Mouse (Mus musculus): ENCODE measurements around the gene Stox1. TPM values are rescaled to one million over a fixed set of nuclear protein-coding genes. Genes with fewer than 3 reads are reported as not detected.

Gene Stox1
- polyA plus RNA-seq, 1 experiment from 2014 or later: 2.9 TPM

DNA sequence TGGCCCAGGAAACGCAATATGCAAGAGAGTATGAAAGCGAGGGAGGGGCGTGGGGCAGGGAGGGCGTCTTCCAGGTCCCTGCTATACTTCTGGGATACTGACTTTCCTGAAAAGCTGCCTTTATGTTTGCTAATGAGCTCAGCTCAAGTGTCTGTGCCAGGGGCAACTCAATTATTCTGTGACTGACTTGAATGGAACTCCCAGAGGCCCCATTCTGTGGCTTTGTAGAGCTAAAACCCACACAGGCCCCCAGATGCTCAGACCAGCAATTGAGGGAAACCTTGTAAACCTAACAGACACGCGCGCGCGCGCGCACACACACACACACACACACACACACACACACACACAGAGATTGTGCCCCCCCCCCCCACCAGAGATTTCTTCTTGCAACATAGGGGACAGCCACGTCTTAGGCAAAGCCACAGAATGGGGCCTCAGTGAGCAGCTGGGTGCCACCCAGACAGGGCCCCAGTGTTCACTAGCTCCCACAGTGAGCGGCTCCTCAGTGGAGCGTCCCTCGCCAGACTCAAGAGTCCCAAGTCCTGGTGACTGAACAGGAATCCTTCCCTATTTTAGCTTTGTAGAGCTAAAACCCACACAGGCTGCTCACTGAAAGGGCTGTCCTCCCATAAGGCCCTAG, 38.8 kb downstream of the Stox1 start:
- 70% methylated on average over 15 of the region's 15 CpGs for WGBS
- no peak overlapping the region for H3K27ac ChIP-seq (ENCODE audit: low read depth)

DNA sequence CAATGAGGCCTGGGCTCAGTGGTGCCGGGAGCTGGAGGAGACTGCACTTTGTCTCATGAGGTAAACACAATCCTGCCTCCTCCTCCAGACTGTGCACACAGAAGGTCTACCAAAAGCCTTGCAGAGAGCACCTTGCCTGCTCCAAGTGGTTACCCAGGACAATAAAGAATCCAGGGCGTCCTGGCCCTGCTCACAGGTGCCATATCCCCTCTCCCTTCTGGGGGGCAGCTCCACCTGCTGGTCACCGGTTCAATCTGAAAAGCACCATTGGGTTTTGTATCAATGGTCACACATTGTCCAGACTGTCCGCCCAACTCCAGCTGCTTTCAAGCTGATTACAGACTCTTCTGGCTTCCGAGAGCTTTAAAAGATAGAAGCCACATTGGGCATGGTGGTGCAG, 42.9 kb downstream of the Stox1 start:
- 56% methylated on average over 5 of the region's 5 CpGs for WGBS
- H3K9ac ChIP-seq: no peak overlapping the region
- no peak overlapping the region for H3K4me2 ChIP-seq
- TF ChIP-seq CTCF (IDR thresholded peaks at IDR 0.05; ENCODE audit: low read depth): peak; percentile 64
- peaks cover 8% of the 10 kb centered on the region; the same call in 1 of the 2 replicates for H3K9me3 ChIP-seq (ENCODE audit: low read depth, low read length)
- peak; percentile 51 for DNase-seq
- no peaks in the 10 kb centered on the region for H3K27me3 ChIP-seq (ENCODE audit: insufficient read depth, low read length)
- H3K4me3 ChIP-seq (ENCODE audit: low read depth, low read length): no peak overlapping the region
- H3K36me3 ChIP-seq (ENCODE audit: insufficient read depth): no peaks in the 10 kb centered on the region
- no peaks in the 10 kb centered on the region for H3K4me1 ChIP-seq (ENCODE audit: insufficient read depth)
- no peak overlapping the region for H3K27ac ChIP-seq (ENCODE audit: low read depth)
- no peak for ATAC-seq (ENCODE audit: insufficient read depth)

More for the DNA sequence above, 38.8 kb downstream of the Stox1 start:
- no peak for TF ChIP-seq CTCF (IDR thresholded peaks at IDR 0.05; ENCODE audit: low read depth)
- Histone ChIP-seq H3K4me2 (no peak overlapping the region), H3K36me3 (ENCODE audit: insufficient read depth) (no peaks in the 10 kb centered on the region), H3K9ac (no peak overlapping the region), H3K27me3 (ENCODE audit: insufficient read depth, low read length) (no peaks in the 10 kb centered on the region), H3K4me3 (ENCODE audit: low read depth, low read length) (no peak overlapping the region), H3K4me1 (ENCODE audit: insufficient read depth) (no peaks in the 10 kb centered on the region), H3K9me3 (ENCODE audit: low read depth, low read length) (no peaks in the 10 kb centered on the region)
- DNase-seq (peak; percentile 28), ATAC-seq (ENCODE audit: insufficient read depth) (0 out of 2 replicates have a peak, but pooled peaks have one; percentile 38)

DNA sequence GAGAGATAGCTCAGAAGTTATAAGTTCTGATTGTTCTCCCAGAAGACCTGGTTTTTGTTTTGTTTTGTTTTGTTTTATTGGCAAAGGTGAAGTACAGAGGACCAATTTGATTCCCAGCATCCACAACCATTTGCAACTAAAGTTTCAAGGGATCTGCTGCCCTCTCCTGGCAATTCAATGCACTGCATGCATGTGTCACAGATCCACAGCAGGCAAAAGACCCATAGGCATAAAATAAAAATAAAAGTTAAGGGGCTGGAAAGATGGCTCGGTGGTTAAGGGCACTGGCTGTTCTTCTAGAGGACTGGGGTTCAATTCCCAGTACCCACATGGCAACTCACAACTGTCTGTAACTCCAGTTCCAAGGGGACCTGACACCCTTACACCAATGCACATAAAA, 46.1 kb downstream of the Stox1 start:
- ATAC-seq (ENCODE audit: insufficient read depth): no peak
- TF ChIP-seq CTCF (IDR thresholded peaks at IDR 0.05; ENCODE audit: low read depth): peak; percentile 52
- WGBS: 68% methylated on average over 1 of the region's 1 CpGs

DNA sequence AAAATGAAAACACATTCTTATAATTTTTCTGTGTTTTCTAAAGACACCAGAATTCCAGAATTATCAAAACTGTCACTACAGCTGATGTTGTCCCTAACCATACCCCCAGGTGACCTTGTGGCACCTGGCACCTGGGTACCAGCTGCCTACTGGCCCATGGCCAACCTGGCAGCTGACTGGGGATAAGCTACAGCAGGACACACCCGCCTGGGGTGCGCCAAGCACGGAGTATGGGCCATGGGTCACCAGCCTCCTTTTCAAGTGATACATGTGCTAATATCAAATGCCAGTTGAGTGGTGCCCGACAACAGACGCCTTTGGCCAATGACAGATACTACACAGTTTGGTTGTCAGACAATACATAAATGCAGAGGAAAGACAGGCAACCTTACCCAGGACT, 48.6 kb downstream of the Stox1 start:
- no peak for DNase-seq
- H3K27ac ChIP-seq (ENCODE audit: low read depth): no peak overlapping the region
- WGBS: 73% methylated on average over 5 of the region's 5 CpGs
- H3K27me3 ChIP-seq (ENCODE audit: insufficient read depth, low read length): no peaks in the 10 kb centered on the region
- H3K4me3 ChIP-seq (ENCODE audit: low read depth, low read length): no peak overlapping the region
- no peak overlapping the region for H3K4me2 ChIP-seq
- H3K4me1 ChIP-seq (ENCODE audit: insufficient read depth): no peaks in the 10 kb centered on the region
- TF ChIP-seq CTCF (IDR thresholded peaks at IDR 0.05; ENCODE audit: low read depth): no peak
- H3K9me3 ChIP-seq (ENCODE audit: low read depth, low read length): peaks cover 8% of the 10 kb centered on the region; the same call in 1 of the 2 replicates
- no peak for ATAC-seq (ENCODE audit: insufficient read depth)
- no peaks in the 10 kb centered on the region for H3K36me3 ChIP-seq (ENCODE audit: insufficient read depth)
- H3K9ac ChIP-seq: no peak overlapping the region

More for the DNA sequence above, 46.1 kb downstream of the Stox1 start:
- Histone ChIP-seq H3K9me3 (ENCODE audit: low read depth, low read length) (peaks cover 8% of the 10 kb centered on the region; the same call in 1 of the 2 replicates), H3K27ac (ENCODE audit: low read depth) (no peak overlapping the region), H3K4me1 (ENCODE audit: insufficient read depth) (no peaks in the 10 kb centered on the region), H3K9ac (no peak overlapping the region), H3K4me3 (ENCODE audit: low read depth, low read length) (no peak overlapping the region), H3K27me3 (ENCODE audit: insufficient read depth, low read length) (no peaks in the 10 kb centered on the region), H3K4me2 (no peak overlapping the region), H3K36me3 (ENCODE audit: insufficient read depth) (no peaks in the 10 kb centered on the region)
- peak; percentile 11 for DNase-seq

DNA sequence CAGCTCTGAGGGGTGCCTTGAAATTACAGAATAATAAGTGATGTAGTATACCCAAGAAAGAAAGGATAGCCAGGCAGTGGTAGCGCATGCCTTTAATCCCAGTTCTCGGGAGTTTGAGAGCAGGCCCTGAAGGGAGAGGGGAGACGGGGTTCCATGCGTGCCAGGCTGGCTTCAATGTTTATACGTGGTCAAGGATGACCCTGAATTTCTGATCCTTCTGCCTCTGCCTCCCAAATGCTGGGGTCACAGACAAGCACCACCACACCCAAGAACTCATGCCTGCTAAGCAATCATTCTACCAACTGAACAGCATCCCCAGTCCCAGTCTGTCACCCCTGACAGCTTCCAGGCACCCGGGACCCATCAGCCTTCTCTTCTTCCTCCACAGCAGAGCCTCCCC, 49.7 kb downstream of the Stox1 start:
- no peak for ATAC-seq (ENCODE audit: insufficient read depth)
- no peak overlapping the region for H3K27ac ChIP-seq (ENCODE audit: low read depth)
- DNase-seq: no peak
- 83% methylated on average over 6 of the region's 6 CpGs for WGBS
- H3K27me3 ChIP-seq (ENCODE audit: insufficient read depth, low read length): no peaks in the 10 kb centered on the region
- no peak overlapping the region for H3K4me2 ChIP-seq
- H3K4me1 ChIP-seq (ENCODE audit: insufficient read depth): no peaks in the 10 kb centered on the region
- H3K9ac ChIP-seq: no peak overlapping the region
- no peak for TF ChIP-seq CTCF (IDR thresholded peaks at IDR 0.05; ENCODE audit: low read depth)
- no peaks in the 10 kb centered on the region for H3K36me3 ChIP-seq (ENCODE audit: insufficient read depth)
- peaks cover 8% of the 10 kb centered on the region; the same call in 1 of the 2 replicates for H3K9me3 ChIP-seq (ENCODE audit: low read depth, low read length)
- no peak overlapping the region for H3K4me3 ChIP-seq (ENCODE audit: low read depth, low read length)

DNA sequence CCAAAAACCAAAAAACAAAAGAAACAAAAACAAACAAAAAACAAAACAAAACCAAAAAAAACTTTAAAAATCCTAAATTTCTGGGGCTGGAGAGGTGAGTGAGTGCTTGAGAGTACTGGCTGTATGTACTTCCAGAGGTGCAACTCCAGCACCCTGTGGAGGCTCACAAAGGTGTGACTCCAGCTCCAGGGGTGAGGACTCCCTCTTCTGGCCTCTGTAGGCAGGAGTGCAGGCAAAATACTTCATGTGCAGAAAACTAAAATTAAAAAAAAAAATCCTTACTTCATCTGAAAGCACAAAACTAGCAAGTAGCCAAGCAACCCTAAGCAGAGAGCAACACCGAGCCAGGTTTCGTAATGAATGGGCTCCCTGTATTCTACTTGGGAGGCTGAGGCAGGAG, 53.6 kb downstream of the Stox1 start:
- no peaks in the 10 kb centered on the region for H3K36me3 ChIP-seq (ENCODE audit: insufficient read depth)
- DNase-seq: no peak
- H3K4me1 ChIP-seq (ENCODE audit: insufficient read depth): no peaks in the 10 kb centered on the region
- H3K4me3 ChIP-seq (ENCODE audit: low read depth, low read length): no peak overlapping the region
- H3K4me2 ChIP-seq: no peak overlapping the region
- no peak overlapping the region for H3K27ac ChIP-seq (ENCODE audit: low read depth)
- H3K9me3 ChIP-seq (ENCODE audit: low read depth, low read length): no peaks in the 10 kb centered on the region
- ATAC-seq (ENCODE audit: insufficient read depth): no peak
- H3K9ac ChIP-seq: no peak overlapping the region
- no peaks in the 10 kb centered on the region for H3K27me3 ChIP-seq (ENCODE audit: insufficient read depth, low read length)
- WGBS: 92% methylated on average over 2 of the region's 2 CpGs
- TF ChIP-seq CTCF (IDR thresholded peaks at IDR 0.05; ENCODE audit: low read depth): no peak

DNA sequence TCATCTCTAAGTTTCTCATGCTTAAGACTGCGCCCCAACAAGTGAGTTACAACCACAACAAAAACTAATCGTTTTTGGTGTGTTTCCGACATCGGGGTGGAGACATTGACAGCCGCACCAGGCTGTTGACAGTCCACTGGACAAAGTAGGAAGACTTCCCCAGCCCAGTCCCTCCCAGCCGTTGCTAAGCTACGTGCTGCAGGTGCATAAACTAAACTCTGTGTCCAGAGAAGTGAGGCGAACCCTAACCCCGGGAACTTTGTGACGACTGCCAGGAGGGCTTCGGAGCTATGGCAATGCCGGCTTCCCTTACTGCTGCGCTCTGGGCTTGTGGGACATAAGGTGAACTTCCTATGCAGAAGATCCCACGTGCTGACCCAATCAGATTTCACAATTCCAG, 56.7 kb downstream of the Stox1 start:
- H3K36me3 ChIP-seq (ENCODE audit: insufficient read depth): no peaks in the 10 kb centered on the region
- no peak overlapping the region for H3K27ac ChIP-seq (ENCODE audit: low read depth)
- H3K4me2 ChIP-seq: no peak overlapping the region
- no peak overlapping the region for H3K9ac ChIP-seq
- no peaks in the 10 kb centered on the region; the same call in 1 of the 2 replicates for H3K4me1 ChIP-seq (ENCODE audit: insufficient read depth)
- no peak overlapping the region for H3K4me3 ChIP-seq (ENCODE audit: low read depth, low read length)
- no peak for ATAC-seq (ENCODE audit: insufficient read depth)
- DNase-seq: no peak
- H3K27me3 ChIP-seq (ENCODE audit: insufficient read depth, low read length): no peaks in the 10 kb centered on the region
- TF ChIP-seq CTCF (IDR thresholded peaks at IDR 0.05; ENCODE audit: low read depth): no peak
- no peaks in the 10 kb centered on the region for H3K9me3 ChIP-seq (ENCODE audit: low read depth, low read length)
- 68% methylated on average over 14 of the region's 14 CpGs for WGBS

Data from lung, embryonic 14.5 days (tissue).